Mouse (Mus musculus): ENCODE results near the gene Tulp4.

DNA sequence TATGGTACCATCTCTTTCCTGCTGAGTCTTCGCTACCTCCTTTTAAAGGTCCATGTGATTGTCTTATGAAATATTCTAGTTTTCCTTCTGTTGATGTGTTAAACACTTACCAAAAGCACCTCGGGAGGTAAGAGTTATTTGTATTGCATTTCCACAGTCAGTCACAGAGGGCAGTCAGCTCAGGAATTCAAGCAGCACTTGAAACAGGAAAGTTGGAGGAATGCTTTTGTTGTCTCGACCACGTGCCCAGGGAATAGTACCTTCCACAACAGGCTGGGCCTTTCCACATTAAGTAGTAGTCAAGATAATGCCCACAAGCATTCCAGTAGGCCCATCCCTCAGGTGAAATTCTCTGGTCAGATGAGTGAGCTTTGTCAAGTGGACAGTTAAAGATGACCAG, 97.6 kb downstream of the Tulp4 start:
- TF ChIP-seq POLR2A (IDR thresholded peaks at IDR 0.05; ENCODE audit: insufficient read depth, low read depth, low read length) (no peak), CTCF (IDR thresholded peaks at IDR 0.05; ENCODE audit: insufficient read depth, low read depth, low read length) (no peak)
